Mouse (Mus musculus): ENCODE measurements at regions not wholly inside any gene's neighbourhood (a gene's known extent, or its start where the extent isn't known, plus 50 kb on each side); places are given as distances from the start of the nearest gene placed in this dataset.

GRCm38 (mm10) chr3:149704478-149704877 lies 714.1 kb upstream of the Adgrl2 start:
- TF ChIP-seq CTCF (IDR thresholded peaks at IDR 0.05; ENCODE audit: low read depth) (no peak), EP300 (optimal IDR thresholded peaks at IDR 0.05) (no peak)
